ENCODE assay signal across 3 mouse cellular contexts in genomic region chr11:102540286-102540685, GRCm38 (mm10). TPM values are rescaled to one million over a fixed set of nuclear protein-coding genes. Genes with fewer than 3 reads are reported as not detected.
"Had no signal": no experiment of that assay in that cellular context is flagged by ENCODE, and none has a peak within 500 bp of the region (broad histone marks: within the 10 kb centered on the region; RNA-seq: fewer than 3 reads in every experiment).

No protein-coding gene starts in this region.

RNA-seq across cellular contexts. Expression of gene Gm11627, which starts 39.0 kb away (rescaled TPM):
- total RNA-seq: hematopoietic stem cell, adult 5-6 weeks; hindbrain, postnatal 0 days had no signal
- polyA plus RNA-seq: inflammation-experienced regulatory T-cells, adult 6 months had no signal
